Mouse (Mus musculus): ENCODE measurements around the gene Lancl1. TPM values are rescaled to one million over a fixed set of nuclear protein-coding genes. Genes with fewer than 3 reads are reported as not detected.

Lancl1 gene
- 132 and 133 TPM in 2 replicates for polyA plus RNA-seq (2015; fragmentation: Nextera tagmentation; extraction: Ambion mirVana)

DNA sequence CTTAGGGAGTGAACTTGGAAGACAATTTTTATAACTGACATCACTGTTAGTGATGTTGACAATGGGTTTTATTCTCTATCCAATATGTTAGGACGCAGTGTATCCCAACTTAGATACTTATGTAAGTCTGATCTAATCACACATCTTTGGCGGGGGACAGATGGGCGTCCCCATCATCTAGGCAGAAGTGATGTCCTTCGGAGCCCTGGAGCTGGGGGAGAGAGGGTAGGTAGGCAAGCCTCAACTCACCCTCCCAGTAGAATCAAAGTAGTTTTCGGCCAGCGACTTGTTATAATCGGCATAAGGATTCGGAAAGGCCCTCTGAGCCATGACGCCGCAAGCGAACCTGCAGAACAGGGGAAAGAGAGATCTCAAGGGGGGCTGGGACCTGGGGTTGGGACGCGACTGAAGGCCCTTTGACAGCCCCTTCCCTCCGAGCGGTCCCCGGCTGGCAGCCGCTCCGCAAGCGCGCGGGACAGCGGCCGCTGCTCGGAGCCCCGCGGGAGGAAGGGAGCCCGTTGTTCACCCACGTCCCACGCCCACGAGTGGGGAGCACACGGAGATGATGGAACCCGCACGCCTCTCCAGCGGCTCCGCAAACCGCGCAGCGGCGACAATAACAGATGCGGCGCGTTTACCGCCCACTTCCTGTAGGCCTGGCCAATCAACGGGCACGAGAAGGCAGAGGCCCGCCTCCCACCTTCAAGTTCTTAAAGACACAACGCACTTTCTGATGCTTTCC lies at the start of gene Lancl1:
Gene Lancl1, minus strand, starts transcription at position 627 of the 742 bp plus-strand sequence.
- DNase-seq (ENCODE audit: low spot score): peak; percentile 93

DNA sequence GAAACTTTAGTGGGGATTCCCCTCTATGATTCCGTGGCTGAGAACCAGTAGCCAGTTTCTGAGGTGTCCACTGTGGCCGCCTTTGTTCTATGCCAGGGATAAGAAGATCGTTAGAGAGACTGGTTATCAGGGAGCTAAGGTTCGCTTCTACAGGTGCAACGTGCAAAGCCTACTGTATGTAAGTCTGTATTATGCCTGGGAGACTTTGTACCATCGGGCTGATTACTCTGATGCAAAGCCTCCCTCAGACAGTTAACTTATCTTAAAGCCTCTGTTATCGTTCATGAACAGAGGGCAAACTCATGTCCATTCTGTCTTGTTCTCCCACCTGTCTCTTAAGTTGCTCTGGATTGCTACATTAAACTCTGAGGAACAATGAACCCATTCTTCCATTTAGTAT lies 40.5 kb upstream of the Lancl1 start:
- no peak for DNase-seq (ENCODE audit: low spot score)

GRCm38 (mm10) chr1:67078666-67079065 lies 40.0 kb upstream of the Lancl1 start:
- DNase-seq (ENCODE audit: low spot score): no peak

- DNase-seq (ENCODE audit: low spot score): no peak
These were observed 39.1 kb upstream of the Lancl1 start for GRCm38 (mm10) chr1:67077739-67078138.

- no peak for DNase-seq (ENCODE audit: low spot score)
These were observed 28.9 kb upstream of the Lancl1 start for GRCm38 (mm10) chr1:67067561-67067960.

DNA sequence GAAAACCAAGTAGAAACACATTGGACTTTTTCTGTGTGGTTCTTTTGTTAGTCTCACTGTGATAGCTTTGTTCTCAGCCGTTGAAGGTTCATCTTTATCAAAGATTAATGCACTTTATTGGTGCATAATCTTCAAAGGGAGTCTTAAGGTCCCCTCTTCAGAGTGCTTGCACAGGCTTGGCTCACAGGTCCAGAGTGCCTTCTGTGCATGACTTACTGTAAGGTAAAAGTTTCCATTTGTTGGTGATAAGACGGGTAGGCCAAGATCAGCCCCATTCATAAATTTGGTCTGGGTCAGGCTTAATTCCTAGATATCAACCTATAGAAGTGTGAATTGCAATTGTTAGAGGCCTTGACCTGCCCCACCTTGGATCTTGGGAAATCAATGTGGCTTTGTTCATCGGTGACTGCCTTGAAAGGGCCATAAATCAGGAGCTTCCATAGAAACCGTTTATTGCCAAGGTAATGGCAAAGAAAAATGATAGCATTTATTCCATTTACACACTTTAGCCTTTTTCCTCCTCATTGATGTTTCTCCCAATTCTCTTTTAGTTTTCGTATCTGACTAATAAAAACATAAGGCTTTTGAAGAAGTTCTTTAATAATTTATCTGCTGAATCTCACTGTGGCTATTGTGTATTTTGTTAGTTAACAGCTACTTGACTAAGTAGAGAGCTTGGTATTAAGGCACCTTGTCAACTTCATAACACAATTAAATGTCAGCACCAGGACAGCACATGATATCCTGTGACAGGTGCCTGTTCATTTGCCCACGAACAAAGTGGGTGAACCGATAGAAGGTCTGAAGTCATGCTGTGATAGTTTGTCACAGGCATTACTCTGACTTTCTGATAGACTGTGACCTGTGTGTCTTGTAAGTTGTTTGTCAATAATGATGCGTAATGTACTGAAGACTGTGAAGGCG lies 26.9 kb upstream of the Lancl1 start:
- DNase-seq (ENCODE audit: low spot score): no peak

GRCm38 (mm10) chr1:67061456-67062085 lies 22.9 kb upstream of the Lancl1 start:
- DNase-seq (ENCODE audit: low spot score): peak; percentile 61

DNA sequence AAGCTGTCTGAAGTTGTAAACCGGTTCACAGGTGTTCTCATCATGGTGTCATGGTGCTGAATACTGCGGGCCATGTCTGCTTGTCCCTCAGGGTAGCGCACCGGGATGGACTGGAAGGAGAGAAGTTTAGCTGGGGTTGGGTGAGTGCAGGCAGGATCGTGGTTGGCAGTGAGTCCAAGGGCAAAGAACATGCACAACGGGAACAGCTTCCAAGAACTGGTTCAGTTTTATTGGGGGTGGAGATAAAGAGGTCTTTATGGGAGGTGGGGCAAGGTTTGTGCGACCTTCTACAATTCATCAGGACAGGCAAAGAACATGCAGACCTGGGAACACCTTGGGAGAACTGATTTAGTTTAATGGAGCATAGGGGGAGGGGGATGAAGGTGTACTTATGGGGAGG lies 17.1 kb upstream of the Lancl1 start:
- DNase-seq (ENCODE audit: low spot score): no peak

- no peak for DNase-seq (ENCODE audit: low spot score)
These were observed 14.0 kb upstream of the Lancl1 start for GRCm38 (mm10) chr1:67052721-67053120.

GRCm38 (mm10) chr1:67049600-67049999 lies 10.9 kb upstream of the Lancl1 start:
- DNase-seq (ENCODE audit: low spot score): no peak

GRCm38 (mm10) chr1:67048696-67049095 lies 10.0 kb upstream of the Lancl1 start:
- no peak for DNase-seq (ENCODE audit: low spot score)

GRCm38 (mm10) chr1:67045100-67045499 lies 6.4 kb upstream of the Lancl1 start:
- no peak for DNase-seq (ENCODE audit: low spot score)

GRCm38 (mm10) chr1:67042583-67042982 lies 3.9 kb upstream of the Lancl1 start:
- DNase-seq (ENCODE audit: low spot score): no peak

DNA sequence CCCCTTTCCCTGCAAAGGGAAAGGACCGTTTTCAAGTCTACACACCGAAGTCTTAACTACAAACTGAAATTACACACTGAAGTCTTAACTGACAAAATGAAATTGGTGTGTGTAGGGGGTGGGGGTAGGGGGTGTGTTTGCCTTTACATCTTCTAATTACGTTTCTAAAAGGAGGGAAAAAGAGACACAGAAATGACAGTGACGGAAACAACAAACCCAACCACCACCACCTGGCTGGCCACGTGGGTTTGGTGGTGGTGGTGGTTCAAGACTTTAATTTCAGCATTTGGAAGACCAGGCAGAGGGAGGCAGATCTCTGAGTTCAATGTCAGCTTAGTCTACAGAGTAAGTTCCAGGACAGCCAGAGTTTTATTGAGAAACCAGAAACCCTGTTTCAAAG lies 411 bp upstream of the Lancl1 start:
- DNase-seq (ENCODE audit: low spot score): no peak

- no peak for DNase-seq (ENCODE audit: low spot score)
These were observed 1.5 kb downstream of the Lancl1 start for GRCm38 (mm10) chr1:67037198-67037597.

DNA sequence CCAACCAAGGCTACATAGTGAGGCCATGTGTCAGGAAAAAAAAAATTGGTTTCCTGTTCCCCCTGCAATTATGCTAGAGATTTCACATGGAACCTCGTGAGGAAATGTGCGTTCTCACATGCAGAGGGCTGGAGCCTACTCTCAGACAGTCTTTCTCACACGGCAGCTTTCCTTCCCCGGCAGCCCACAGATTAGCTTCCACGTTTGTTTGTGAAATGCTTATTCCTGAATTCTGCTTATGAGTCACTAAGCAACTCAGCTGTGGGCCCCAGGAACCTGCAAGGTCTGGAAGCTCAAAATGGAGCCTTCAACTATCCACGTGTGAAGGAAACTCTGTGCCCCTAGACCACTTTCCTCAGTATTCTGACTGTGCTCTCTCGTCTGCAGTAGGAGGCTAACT lies 5.4 kb downstream of the Lancl1 start:
- no peak for DNase-seq (ENCODE audit: low spot score)

GRCm38 (mm10) chr1:67026927-67027511 lies 11.7 kb downstream of the Lancl1 start:
- DNase-seq (ENCODE audit: low spot score): no peak

DNA sequence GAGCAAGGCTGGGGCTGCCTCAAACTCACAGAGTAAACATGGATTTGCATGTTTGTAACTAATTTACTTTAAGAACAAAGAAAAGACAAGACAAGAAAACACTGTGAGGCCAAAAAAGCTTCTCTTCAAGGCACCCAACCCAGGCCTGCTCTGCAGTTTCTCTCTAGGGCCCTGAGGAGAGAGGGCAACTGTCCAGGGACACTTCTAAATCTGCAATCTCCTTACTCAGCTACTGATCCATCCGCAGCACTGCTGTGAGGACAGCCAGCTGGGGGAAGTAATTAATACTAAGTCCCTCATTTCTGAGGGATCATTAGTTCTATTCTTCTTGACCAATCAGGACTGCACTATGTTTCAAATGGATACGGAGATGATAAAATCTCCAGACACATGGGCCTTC lies 12.5 kb downstream of the Lancl1 start:
- no peak for DNase-seq (ENCODE audit: low spot score)

DNA sequence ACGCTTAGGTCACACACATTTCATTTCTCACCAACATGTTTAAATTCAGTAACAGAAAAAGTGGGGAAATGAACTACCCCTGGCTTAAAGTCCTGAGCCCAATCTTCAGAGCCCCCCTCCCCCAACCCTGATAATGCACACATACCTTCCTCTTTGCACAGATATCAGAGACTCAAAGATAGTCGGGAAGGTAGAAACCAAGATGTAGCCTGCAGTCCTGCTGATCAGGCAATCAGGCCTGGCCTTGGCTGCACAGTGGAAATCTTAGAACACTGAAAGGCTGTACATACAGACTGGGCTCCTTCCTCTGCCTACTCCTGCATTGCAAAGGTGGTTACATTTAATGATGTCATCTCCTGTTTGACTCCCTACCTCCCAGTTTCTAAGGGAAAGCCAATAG lies 15.9 kb downstream of the Lancl1 start:
- no peak for DNase-seq (ENCODE audit: low spot score)

DNA sequence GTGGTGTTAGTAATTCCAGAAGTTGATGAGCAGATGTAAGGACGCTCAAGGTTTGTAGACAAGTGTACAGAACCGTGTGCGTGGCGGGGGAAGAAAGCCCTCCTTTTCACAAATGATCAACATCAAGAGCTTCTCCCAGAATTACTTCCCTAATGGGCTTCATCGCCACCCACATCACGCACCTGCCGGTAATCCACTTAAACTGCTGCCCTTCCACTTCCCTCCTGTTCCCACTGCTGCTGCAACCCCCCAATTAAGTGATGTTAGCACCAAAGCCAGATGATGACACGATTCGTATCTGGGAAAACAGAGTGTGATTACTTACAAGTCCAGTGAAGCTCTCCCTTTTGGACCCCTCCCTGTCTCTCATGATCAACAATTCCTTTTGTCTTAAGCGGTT lies 16.6 kb downstream of the Lancl1 start:
- DNase-seq (ENCODE audit: low spot score): no peak

DNA sequence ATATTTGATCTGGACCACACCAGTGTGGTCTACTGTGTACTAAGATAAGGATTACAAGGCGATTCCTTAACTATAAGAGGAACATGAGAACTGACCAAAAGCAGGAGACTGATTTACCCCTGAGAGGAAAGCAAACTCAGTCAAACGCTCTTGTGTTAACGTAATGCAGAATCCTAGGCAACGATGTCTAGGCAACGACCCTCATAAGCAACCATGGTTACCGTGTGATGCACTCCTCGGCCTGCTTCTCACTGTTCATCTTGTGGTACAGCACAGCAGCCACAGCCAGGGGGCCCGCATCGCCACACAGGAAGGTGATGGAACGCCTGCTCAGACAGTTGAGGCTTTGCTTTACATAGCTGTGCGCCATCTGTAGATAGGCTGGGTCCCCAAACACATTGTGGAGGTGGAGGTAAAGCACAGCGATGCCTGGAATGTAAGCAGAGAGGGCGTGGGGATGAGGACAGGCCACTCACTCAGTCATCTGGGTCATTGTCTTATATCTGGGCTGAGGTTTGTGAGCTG lies 18.0 kb downstream of the Lancl1 start:
- DNase-seq (ENCODE audit: low spot score): no peak

Measured in thymus, postnatal 0 days (tissue).